Mouse (Mus musculus) MEL-GATA-1-ER (cell line): ENCODE measurements around the gene Actn4.

Experiments
- DNase-seq: peaks from one replicate; pipeline ENCODE4 v3.0.0-alpha.2; 2012; ENCODE audit warnings: low read depth; ENCODE audit errors: extremely low read depth

Actn4 gene

DNA sequence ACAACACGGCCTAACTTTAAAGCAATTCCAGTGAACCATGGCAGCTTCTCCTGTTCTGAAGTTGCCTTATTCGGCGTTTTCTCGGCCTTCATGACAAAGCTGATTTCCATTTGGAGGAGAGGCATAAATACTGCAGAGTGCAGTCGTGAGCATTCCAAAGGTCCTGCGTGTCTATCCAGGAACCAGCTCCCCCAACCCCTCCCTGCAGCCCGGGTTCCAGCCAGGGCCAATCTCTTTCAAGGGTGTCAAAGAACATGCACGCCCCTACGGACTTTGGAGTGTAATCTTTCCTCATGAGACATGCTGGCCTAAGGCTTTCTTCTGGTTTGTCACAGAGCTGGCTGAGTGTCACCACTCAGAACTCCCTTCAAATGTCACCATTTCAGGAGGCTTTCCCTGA lies 36.8 kb downstream of the Actn4 start:
- no peak for DNase-seq

DNA sequence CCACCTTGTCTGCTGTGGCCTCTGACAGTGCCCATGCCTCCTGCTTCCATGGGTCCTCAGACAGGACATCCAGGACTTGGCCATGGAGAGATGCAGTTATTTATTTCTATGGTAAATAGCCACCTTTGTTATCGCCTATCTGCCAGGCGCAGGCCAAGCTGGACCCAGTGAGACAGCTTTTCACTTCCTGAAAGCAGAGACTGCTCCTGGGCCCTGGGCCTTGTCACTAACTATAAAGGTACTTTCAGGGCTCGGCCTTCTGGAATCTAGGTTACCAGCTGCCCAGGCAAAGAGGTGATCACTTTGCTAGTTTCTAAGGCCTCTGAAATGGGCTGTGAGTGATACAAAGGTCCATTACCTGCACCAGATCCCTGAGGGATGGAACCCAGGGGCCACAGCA lies 37.3 kb downstream of the Actn4 start:
- no peak for DNase-seq

DNA sequence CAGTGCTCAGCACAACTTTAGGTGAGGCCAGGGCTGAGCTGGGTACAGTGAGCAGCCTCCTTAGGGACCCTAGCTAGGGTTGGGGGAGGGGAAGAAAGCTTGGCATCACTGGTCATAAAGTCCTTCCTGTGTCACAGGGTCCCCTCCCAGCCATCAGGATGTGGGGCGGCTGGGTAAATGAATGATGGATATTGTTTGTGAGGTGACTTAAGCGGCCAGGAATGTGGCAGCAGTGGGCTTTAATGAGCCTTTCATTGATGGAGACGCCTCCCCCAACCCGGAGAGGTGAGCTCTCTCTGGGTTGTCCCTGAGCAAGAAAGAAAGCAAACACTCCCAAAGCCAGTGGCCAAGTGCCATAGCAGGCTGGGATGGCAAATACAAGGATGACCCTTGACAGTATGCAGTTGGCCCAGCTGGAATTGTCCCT lies 38.3 kb downstream of the Actn4 start:
- no peak for DNase-seq

DNA sequence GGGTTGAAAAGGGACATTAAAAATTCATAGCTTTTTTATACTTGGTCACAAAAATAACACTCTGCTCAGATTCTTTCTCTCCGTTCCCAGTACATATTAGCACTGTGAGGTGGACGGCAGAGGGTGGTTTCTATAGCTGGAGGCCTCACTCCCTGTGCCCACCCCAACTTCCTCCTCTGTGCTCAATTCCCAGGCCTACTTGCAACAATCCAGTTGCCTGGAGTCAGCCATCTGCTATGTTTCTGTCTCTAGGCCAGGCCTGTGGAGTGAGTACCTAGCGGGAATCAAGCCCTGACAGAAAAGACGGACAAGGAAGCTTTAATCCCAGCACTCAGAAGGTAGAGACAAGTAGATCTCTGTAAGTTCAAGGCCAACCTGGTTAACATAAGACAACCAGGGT lies 39.5 kb downstream of the Actn4 start:
- no peak for DNase-seq

DNA sequence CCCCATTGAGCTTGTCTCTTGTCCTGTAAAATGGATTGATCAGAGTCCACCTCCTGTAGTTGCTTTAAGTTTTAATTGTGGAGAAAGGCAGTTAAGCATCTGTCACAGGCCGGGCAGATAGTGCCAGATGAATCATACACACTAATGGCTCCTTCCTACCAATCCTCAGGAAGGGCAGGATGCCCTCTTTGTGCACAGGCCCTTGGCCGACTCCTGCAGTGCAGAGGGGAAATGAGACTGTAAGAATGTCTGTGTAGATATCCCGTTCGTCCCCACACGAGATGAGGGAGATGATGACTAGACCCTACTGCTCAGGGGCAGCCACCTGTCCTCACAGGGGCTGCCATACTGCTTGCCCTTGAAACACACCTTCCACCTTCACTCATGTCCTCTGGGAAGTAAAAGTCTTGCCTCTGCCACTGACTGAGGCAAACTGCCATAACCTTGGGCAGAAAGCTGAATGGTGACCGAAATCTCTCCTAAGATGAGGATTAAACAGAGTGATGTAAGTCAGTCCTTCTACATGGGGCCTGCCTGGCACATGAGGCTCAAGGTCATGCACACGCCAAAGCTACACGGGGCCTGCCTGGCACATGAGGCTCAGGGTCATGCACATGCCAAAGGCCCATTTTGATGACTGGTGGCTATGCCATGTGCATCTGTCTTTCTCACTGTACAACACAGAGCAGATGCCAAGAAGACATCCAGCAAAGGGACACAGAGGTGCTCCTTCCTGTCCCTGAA lies 40.2 kb downstream of the Actn4 start:
- DNase-seq = no peak

DNA sequence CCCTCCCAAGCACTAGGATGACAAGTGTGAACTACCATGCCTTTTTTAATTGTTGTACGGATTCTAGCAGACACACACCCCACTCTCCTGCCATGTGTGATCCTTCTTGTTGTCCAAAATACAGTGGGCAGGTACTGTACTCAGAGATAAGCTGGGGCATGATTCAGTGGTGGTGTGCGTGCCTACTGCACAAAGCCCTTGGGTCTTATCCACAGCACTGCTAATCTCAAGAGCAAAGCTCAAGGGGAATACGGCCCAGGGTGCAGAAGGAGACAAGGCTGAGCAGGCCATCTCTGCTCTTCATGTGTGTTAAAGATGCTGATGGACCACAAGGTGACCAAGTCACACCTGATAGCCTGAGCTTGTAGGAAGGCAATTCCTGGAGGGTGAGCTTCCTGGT lies 41.0 kb downstream of the Actn4 start:
- DNase-seq = no peak

DNA sequence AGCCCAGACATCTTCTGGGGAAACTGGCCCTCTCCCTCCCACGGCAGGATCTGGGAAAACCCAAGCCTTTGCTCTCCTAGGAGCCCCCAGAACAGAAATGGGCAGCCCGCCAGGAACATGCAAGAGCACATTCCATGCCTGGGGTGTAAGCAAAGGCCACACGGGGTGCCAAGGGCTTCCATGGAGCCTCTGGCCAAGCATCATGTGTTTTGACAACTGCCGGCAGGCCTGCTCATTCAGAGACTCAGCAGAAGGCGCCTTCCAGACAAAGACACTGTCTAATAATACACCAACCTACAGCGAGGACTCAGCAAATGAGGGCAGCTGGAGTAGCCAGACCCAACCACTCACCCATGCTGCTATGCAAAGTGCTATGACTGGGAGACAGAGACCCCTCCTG lies 42.3 kb downstream of the Actn4 start:
- DNase-seq = no peak

DNA sequence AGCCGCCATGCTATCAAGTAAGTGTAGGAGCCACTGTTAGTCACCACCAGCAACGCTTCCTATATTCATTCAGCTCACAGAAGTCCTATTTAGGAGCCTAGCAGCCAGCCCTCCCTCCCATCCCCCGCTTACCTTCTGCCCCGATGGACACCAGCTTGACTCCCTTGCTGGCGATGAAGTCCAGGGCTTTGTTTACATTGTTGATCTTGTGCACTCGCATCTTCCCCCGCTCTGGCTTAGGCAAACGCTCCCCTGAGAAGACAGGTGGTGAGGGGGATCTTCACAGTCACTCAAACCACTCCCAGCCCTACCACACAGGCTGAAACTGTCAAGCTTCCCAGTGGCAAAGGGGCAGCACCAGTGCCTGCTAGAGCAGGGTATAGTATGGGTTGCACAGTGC lies 43.6 kb downstream of the Actn4 start:
- no peak for DNase-seq

DNA sequence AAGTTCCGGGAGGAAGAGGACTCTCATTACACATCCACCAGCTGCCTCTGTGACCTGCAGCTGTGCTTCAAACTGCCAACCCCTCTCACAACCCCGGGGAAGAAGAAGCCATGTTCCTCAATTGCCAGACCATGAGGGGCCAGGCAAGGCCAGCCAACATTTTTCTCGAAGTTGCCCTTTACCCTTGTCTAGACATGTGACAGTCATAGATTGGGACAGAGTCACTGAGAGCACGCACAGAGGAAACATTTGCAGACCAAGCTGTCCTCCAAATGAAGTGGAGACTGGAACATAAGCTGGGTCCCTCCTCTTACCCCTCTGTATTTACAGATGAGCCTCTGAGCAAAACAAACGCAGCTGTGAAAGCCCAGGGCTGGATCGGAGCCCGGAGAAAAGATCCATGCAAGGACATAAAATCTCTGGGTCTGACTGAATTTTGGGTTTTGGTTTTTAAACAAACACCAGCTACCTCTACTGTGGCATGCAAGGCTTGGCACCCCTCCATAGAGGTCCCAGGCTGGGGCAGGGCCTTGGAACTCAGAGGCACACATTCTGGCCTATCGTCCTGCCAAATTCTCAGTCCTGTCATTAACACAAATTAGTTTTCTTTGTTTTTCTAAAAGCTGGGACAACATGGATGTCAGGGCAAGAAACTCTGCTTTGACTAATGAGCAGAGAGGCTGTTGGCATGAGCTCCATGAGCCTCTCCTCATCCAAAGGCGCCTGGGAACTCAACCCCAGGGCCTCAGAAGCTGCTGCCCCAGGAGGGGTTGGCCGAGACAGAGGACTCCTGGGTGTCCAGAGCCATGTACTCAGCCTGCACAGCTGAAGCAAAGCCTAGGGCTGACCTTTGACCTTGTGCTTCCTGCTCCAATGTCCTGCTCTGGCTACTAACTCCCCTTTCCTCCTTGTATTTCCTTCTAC lies 44.4 kb downstream of the Actn4 start:
- no peak for DNase-seq

DNA sequence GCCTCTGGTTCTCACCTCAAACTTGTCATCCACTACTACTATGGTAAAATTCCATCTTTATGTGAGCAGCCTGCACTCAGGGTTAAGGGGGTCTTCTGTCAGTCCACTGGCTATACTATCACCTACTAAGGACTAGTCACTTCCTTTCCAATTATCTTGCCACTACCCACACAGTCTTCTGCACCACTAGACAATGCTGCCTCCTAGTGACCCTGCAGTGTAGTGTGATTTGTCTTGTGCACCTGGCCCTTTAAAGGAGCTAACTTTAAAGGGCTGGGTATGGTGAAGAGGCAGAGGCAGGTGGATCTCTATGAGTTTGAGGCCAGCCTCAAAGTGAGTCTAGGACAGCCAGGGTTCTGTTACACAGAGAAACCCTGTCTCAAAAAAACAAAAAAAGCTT lies 45.6 kb downstream of the Actn4 start:
- peak; percentile 19 for DNase-seq

DNA sequence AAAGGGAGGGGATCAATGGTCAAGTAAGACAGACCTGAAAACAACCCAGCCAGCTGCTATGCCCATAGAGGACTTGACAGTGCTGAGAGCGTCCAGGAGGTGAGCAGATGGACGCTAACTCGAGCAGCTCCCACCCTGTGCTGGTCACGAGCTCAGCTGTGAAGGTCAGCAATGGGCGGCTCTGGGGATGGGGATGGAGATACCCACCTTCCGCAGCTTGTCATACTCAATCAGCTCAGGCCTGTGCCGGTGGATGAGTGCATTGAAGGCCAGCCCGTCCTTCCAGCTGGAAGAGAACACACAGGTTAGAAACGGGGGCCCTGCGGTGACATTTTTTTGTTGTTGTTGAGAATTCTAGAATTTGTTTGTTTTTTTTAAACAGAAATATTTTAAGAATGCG lies 49.0 kb downstream of the Actn4 start:
- no peak for DNase-seq

DNA sequence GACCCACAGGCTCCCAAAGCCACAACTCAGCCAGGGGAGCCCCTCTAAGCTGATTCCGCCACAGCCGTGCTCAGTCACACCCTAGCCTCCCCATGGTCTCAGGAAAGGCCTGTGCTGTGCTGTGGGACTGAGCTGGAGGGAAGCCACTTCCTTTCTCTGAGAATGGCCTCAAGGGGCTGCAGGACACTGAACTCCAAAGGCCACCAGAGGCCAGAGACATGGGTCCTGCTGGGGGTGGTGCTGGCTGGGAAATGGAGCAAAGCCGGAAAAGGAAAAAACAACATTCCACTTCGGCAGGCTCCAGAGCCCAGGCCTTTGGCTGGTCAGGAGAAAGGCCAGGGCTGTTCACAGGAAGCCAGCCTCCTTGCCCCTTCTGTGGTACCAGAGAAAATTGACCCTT lies 50.5 kb downstream of the Actn4 start:
- no peak for DNase-seq

DNA sequence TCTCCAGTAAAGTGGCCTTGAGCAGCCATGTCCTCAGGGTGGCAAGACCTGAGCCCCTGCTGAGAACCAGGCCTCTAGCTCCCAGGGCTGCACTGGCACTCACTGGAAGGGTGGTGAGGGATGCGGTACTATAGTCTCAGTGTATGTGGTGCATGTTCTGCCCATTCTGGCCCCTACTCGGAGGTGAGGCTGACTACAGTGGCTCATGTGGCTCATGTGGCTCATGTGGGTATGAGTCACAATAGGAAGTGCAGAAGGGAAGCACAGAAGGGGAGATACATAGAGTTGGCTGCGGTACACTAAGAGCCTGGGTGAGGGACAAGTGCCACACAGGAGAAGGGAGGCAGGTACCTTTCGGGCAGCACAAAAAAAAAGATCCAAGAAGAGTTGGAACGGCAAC lies 54.9 kb downstream of the Actn4 start:
- no peak for DNase-seq

DNA sequence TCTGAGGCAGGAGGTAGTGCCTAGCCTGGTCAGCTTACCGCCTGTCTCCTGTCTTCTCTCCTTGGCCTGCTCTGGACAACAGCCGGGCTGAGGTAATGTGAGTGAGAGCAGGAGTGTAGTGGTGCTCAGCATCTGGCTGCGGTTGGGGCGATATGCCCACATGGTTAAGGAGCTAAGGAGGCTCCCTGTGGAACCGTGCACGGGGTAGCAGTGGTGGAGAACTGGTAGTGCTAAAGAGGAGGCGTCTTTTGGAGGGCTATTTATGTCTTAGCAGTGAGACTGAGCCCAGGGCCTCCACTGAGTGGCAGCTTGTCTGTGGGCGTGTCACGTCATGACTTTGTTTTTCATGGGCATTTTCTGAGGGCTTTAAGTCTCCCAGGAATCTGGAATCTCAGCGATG lies 58.4 kb downstream of the Actn4 start:
- no peak for DNase-seq

DNA sequence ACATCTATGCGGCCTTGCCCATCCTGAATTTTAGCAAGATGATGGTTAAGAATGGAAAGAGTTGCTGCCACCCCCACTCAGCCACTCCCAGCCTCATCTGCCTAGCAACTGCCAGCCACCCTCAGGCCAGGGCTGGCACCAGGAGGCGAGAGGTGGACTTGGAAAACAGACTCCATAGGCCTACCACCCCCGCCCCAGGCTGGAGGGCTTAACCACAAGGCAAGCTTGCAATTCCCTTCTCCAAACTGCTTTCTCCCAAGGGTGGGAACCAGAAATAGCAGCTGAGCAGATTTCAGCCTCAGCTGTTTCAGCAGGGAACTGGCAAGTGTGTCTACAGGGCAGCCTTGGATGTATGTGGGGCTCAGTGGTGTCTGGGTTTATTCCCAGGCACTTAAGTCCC lies 59.3 kb downstream of the Actn4 start:
- DNase-seq = no peak

DNA sequence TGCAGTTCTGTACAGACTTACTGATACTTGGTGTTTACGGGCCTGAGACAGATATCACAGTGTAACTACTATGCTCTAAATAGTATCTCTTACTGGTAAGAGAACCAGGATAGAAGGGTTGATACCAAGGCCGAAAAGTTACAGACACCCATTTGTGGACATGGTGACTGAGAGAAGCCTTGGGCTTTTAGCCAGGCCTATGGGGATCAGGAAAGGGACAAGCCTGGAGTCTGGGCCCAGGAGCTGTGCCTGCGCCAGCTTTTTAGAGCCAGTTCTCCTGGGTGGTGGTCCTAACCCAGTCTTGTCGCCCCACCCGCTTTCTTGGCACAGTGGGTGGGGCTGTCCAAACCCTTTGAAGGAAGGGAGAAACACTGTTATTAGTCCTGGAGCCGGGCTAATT lies 60.0 kb downstream of the Actn4 start:
- no peak for DNase-seq

DNA sequence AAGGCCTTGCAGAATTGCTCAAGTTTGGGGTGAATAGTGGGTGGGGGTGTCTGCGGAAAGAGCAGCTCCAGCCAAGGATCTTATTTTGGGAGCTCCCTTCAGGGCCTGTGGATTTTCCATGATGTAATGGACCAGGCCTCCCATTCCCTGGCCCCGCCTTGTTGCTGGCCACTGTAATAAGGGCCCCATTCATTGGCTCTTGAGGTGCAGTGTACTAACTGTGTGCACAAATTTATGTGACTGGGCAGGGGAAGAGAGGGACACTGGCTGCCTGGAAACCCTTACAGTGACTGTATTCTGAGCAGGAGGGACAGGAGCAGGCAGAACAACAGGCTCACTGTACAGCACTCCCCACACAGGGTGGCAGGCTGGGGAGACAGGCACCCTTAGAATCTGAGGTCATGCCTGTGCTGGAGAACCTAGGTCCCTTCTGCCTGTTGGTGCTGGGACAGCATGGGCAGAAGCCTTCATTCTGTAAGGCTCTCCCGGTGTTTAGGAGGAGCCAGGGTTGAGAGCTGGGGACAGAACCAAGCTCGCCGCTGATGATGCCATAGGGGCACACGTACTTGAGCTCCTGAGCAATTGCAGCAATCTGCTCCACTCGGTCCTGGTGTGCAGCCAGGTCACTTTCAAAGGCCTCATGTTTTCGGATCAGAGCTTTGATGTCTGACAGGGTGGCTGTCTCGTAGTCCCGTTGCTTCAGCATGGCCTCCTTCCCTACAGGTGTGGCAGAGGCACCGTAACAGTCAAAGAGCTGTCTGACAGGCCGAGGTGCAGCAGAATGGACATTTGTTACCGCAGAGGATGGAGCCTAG lies 60.6 kb downstream of the Actn4 start:
- no peak for DNase-seq

DNA sequence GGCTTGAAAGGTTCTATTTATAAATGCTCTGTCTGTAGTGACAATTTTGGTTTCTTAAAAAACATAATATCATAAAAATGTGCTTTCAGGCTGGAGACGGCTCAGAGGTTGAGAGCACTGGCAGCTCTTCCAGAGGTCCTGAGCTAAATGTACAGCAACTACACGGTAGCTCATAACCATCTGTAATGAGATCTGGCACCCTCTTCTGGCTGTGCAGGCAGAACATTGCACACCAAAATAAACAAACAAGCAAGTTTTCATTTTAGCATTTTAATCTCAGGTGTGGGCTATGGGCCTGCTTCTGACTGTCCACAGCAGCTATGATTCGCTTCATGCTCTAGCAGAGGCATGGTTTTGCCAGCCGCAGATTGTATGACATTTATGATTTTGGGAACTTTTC lies 62.2 kb downstream of the Actn4 start:
- DNase-seq = no peak

DNA sequence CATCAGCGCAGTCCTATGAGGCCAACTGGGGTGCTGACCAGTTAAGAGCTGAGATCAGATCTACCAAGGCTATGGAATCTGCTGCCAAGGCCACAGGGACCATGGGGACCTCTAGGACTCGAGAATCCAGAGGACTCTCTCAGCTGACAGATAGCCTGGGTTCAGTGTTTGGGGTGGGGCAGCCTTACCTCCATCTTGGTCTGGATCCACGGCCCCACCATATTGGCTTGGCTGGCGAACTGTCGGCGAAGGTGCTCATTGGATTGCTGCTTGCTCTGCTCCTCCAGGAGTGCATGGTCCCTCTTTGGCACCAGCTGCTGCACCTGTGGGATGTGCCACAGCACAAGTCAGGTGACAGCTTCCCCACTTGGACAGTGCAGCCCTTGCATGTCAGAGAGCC lies 64.5 kb downstream of the Actn4 start:
- no peak for DNase-seq

DNA sequence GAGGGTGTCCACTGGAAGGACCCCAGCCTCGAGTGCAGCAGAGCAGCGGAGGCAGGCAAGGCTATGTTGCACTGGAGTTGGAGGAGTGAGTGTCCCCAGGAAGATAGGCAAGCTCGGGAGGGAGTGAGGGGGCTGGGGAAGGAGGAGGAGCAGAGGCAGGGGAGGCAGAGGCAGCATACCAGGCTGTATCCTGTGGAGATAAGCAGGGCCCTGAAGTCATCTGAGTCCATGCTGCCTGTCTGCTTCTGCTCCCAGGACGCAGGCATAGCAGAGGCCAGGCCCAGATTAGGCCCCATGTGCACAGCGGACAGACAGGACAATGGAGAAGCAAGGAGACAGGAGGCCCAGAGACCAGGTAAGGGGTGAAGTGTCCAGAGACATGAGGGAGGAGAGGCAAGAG lies 67.2 kb downstream of the Actn4 start:
- no peak for DNase-seq

DNA sequence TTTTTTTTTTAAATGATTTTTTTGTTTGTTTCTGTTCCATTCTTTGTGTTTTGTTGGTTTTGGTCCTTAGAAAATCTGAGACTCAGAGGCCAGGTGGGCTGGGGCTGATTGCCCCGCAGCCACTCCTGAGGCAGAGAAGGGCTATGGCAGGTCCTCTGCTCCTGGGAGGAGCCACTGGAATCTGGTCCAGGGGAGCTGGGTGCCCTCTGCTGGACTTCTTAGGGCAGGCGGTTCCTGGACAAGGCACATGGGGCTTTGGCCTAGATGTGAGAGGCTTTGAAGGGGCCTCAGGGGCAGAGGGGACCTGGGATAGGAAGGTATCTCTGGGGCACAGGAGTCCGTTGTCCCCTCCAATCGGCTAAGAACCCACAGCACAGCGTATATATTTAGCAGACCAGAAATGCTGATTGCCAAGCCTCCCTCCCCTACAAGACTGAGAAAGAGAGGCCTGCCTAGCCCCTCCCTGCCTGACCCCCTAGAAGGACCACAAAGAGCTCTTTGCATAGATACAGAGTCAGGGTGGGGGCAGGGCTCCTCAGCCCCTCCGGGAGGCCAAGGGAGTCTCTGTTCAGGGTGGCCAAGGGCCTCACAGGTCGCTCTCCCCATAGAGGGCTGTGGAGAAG lies 68.4 kb downstream of the Actn4 start:
- no peak for DNase-seq

DNA sequence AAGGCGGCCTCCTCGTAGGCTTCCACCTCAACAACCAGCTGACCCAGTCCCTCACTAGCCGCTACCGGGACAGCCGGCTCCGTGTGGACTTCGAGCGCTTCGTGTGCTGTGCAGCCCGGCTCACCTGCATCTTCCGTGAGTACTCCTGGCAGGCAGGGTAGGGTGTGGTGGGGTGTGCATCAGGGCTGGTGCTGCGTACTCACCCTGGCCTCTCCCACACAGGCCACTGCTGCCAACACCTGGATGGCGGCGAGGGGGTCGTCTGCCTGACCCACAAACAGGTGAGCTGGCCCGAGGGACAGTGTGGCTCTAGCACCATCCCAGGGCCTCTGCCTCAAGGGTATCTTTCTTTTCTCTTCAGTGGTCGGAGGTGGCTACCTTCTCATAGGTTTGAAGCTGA lies 69.5 kb downstream of the Actn4 start:
- no peak for DNase-seq
